Mouse (Mus musculus) liver, embryonic 12.5 days (tissue): ENCODE results near the gene Zfp772. TPM values are rescaled to one million over a fixed set of nuclear protein-coding genes. Genes with fewer than 3 reads are reported as not detected.
"Not testable (repeated sequence)": the region's sequence is repeated elsewhere in the genome, so short reads cannot be mapped to it uniquely, and the experiment has no call there.

ENCODE experiments used
- ATAC-seq: fragments of 200-750 bp; cut with Nextera tagmentation; 2 replicates; pipeline ENCODE4 v1.8.0; 2017; ENCODE audit warnings: moderate number of reproducible peaks, mild to moderate bottlenecking, moderate library complexity
- H3K27ac ChIP-seq: fragments of 300-500 bp; sonication (generic); 2 replicates; pipeline ENCODE4 v1.5.1; 2016; ENCODE audit warnings: mild to moderate bottlenecking
- H3K27me3 ChIP-seq: fragments of 300-500 bp; sonication (generic); replicated peaks from 2 replicates; pipeline ENCODE4 v1.6.1; 2016; ENCODE audit warnings: mild to moderate bottlenecking, moderate library complexity
- H3K36me3 ChIP-seq: fragments of 300-500 bp; sonication (generic); 2 replicates; pipeline ENCODE4 v1.6.1; 2016; ENCODE audit warnings: mild to moderate bottlenecking, moderate library complexity
- H3K4me1 ChIP-seq: fragments of 300-500 bp; sonication (generic); 2 replicates; pipeline ENCODE4 v1.6.1; 2016
- H3K4me2 ChIP-seq: fragments of 300-500 bp; sonication (generic); 2 replicates; pipeline ENCODE4 v1.6.1; 2016; ENCODE audit warnings: mild to moderate bottlenecking, moderate library complexity
- H3K4me3 ChIP-seq: fragments of 300-500 bp; sonication (generic); 2 replicates; pipeline ENCODE4 v1.5.1; 2016; ENCODE audit warnings: mild to moderate bottlenecking, moderate library complexity
- H3K9ac ChIP-seq: fragments of 300-500 bp; sonication (generic); 2 replicates; pipeline ENCODE4 v1.6.1; 2016; ENCODE audit warnings: mild to moderate bottlenecking, moderate library complexity
- H3K9me3 ChIP-seq: fragments of 300-500 bp; sonication (generic); replicated peaks from 2 replicates; pipeline ENCODE4 v1.6.1; 2016; ENCODE audit warnings: mild to moderate bottlenecking, moderate library complexity
- WGBS: fragments of 180-500 bp; shearing (Covaris S2); methylation state at CpG from one replicate; pipeline ENCODE4 v1.1.7; 2016; ENCODE audit not compliant: insufficient replicate concordance; 5-methylcytosine and 5-hydroxymethylcytosine counted together
- polyA plus RNA-seq: library from polyadenylated mRNA; unstranded; fragments of >200 nt; fragmentation: Nextera tagmentation; extraction: Ambion mirVana; gene quantifications from 2 replicates; pipeline ENCODE4 v1.2.1, GENCODE M21; 2016

The Zfp772 gene
- 2.1 and 2.2 TPM in 2 replicates for polyA plus RNA-seq

- not testable (repeated sequence) for H3K4me1 ChIP-seq, H3K9me3 ChIP-seq, H3K36me3 ChIP-seq, H3K27ac ChIP-seq, H3K27me3 ChIP-seq, ATAC-seq
- Histone ChIP-seq H3K4me3 (peak within 1 kb of the TSS; percentile 64), H3K9ac (peak within 1 kb of the TSS; percentile 68), H3K4me2 (peak within 1 kb of the TSS; percentile 71)
- WGBS = 1% methylated on average over 24 of the region's 24 CpGs
These were observed at the start of gene Zfp772 for GRCm38 (mm10) chr7:7209313-7210151. TSS of gene Zfp772 (minus strand) at chr7:7209998.

- not testable (repeated sequence) for H3K36me3 ChIP-seq, H3K27me3 ChIP-seq, H3K27ac ChIP-seq, H3K4me1 ChIP-seq, H3K4me2 ChIP-seq, ATAC-seq, H3K4me3 ChIP-seq, H3K9me3 ChIP-seq, H3K9ac ChIP-seq
- WGBS = no CpG with 5 or more reads among the region's 1 CpGs
These were observed 37.4 kb upstream of the Zfp772 start, which contains the start of gene Vmn2r29 for GRCm38 (mm10) chr7:7247228-7247627. TSS of gene Vmn2r29 (minus strand) at chr7:7247328.

- Histone ChIP-seq H3K36me3 (no peaks in the 10 kb centered on the region), H3K9me3 (no peaks in the 10 kb centered on the region), H3K4me1 (peaks cover 4% of the 10 kb centered on the region; the same call in 1 of the 2 replicates), H3K27me3 (no peaks in the 10 kb centered on the region), H3K27ac (no peak overlapping the region), H3K4me3 (peak overlapping the region; percentile 62), H3K9ac (no peak overlapping the region), H3K4me2 (peak overlapping the region; percentile 67)
- peak; percentile 93 for ATAC-seq
- 6% methylated on average over 18 of the region's 18 CpGs for WGBS
These were observed 21.4 kb downstream of the Zfp772 start for GRCm38 (mm10) chr7:7188191-7188942.

GRCm38 (mm10) chr7:7187417-7188190 lies 22.2 kb downstream of the Zfp772 start:
- peak overlapping the region; percentile 67 for H3K4me2 ChIP-seq
- no peaks in the 10 kb centered on the region for H3K9me3 ChIP-seq
- H3K36me3 ChIP-seq = peaks cover 2% of the 10 kb centered on the region; the same call in 1 of the 2 replicates
- 25% methylated on average over 13 of the region's 13 CpGs for WGBS
- H3K4me3 ChIP-seq = peak overlapping the region; percentile 62
- no peak overlapping the region for H3K9ac ChIP-seq
- no peak overlapping the region for H3K27ac ChIP-seq
- peak; percentile 35; the same call in 1 of the 2 replicates for ATAC-seq
- H3K27me3 ChIP-seq = no peaks in the 10 kb centered on the region
- H3K4me1 ChIP-seq = peaks cover 4% of the 10 kb centered on the region; the same call in 1 of the 2 replicates

- Histone ChIP-seq H3K4me3 (no peak overlapping the region), H3K27ac (no peak overlapping the region), H3K9ac (no peak overlapping the region), H3K36me3 (peaks cover 13% of the 10 kb centered on the region; the same call in 1 of the 2 replicates), H3K4me2 (no peak overlapping the region), H3K9me3 (no peaks in the 10 kb centered on the region), H3K4me1 (peaks cover 4% of the 10 kb centered on the region; the same call in 1 of the 2 replicates), H3K27me3 (no peaks in the 10 kb centered on the region)
- no peak for ATAC-seq
- 85% methylated on average over 1 of the region's 1 CpGs for WGBS
These were observed 23.9 kb downstream of the Zfp772 start for GRCm38 (mm10) chr7:7185897-7186296.

- Histone ChIP-seq H3K9ac (peak within 1 kb of the TSS; percentile 64), H3K4me2 (peak within 1 kb of the TSS; percentile 73), H3K36me3 (0 out of 2 replicates have a peak, but pooled peaks cover 5% of the 10 kb centered on the region), H3K27ac (no peak within 1 kb of the TSS), H3K4me3 (peak within 1 kb of the TSS; percentile 68), H3K4me1 (peaks cover 8% of the 10 kb centered on the region), H3K9me3 (no peaks in the 10 kb centered on the region), H3K27me3 (no peaks in the 10 kb centered on the region; the same call in 1 of the 2 replicates)
- 3% methylated on average over 26 of the region's 26 CpGs for WGBS
- ATAC-seq = peak; percentile 86
These were observed 38.3 kb downstream of the Zfp772 start, which contains the start of gene Zfp418 for GRCm38 (mm10) chr7:7171227-7172147. TSS of gene Zfp418 (plus strand) at chr7:7171330.

Other genes with a start within 250 kb of the Zfp772 start
- not detected in 2 replicates for gene Aurkc, start 214.7 kb downstream of the Zfp772 start, polyA plus RNA-seq
- gene Zfp954, start 88.5 kb downstream of the Zfp772 start, polyA plus RNA-seq = 5.8 and 5.9 TPM in 2 replicates
- 0.42 and 0.44 TPM in 2 replicates for gene Zfp773, start 73.2 kb downstream of the Zfp772 start, polyA plus RNA-seq
- gene Zfp418, start 38.7 kb downstream of the Zfp772 start, polyA plus RNA-seq = 0.51 and 0.73 TPM in 2 replicates
- gene Vmn2r29, start 37.3 kb upstream of the Zfp772 start, polyA plus RNA-seq = 0.07 TPM in 1 of 2 replicates, not detected in the other
- 1.0 and 1.2 TPM in 2 replicates for gene Gm45844, start 68.3 kb upstream of the Zfp772 start, polyA plus RNA-seq
- gene Clcn4, start 90.9 kb upstream of the Zfp772 start, polyA plus RNA-seq = 18.4 and 18.9 TPM in 2 replicates
- not detected in 2 replicates for gene Vmn2r30, start 127.6 kb upstream of the Zfp772 start, polyA plus RNA-seq
- gene Gm45783, start 164.6 kb upstream of the Zfp772 start, polyA plus RNA-seq = not detected in 2 replicates
- not detected in 2 replicates for gene Vmn2r31, start 189.7 kb upstream of the Zfp772 start, polyA plus RNA-seq